Mouse (Mus musculus): ENCODE results near the gene Golga7b. TPM values are rescaled to one million over a fixed set of nuclear protein-coding genes. Genes with fewer than 3 reads are reported as not detected.

The Golga7b gene
- not detected for polyA plus RNA-seq (2017; shearing (Covaris generic))

DNA sequence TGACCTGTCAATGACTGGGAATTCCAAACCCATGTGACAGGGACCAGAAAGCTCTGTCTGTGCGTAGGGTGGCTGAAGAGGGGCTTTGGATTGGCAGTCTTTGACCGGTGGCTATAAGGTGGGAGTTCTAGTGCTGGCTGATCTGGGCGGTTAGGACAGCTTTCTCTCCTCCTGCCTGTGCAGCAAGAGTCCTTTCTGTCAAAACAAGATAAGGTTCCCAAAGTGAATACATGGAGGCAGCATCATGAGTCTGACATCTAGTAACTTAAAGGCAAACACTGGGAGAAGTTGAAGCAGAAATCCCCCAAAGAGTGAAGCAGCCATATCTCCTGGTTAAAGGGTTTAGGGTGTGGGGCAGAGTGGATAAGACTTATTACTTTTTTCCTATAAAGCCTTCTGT lies at the start of gene Golga7b:
Golga7b (plus strand) TSS at position 56 of the 400 bp plus-strand sequence.

GRCm38 (mm10) chr19:42201696-42202381 lies 45.5 kb upstream of the Golga7b start, which contains the start of gene Sfrp5:
Gene Sfrp5 (minus strand): TSS chr19:42202252.

Other genes with a start within 250 kb of the Golga7b start
- not detected for gene Ankrd2, start 211.6 kb upstream of the Golga7b start, polyA plus RNA-seq (2017; shearing (Covaris generic))
- not detected for gene Hoga1, start 202.0 kb upstream of the Golga7b start, polyA plus RNA-seq (2017; shearing (Covaris generic))
- not detected for gene 4933411K16Rik, start 195.3 kb upstream of the Golga7b start, polyA plus RNA-seq (2017; shearing (Covaris generic))
- 1.9 TPM for gene Morn4, start 161.2 kb upstream of the Golga7b start, polyA plus RNA-seq (2017; shearing (Covaris generic))
- gene Pi4k2a, start 157.1 kb upstream of the Golga7b start, polyA plus RNA-seq (2017; shearing (Covaris generic)), result 57.2 TPM
- gene Avpi1, start 118.5 kb upstream of the Golga7b start, polyA plus RNA-seq (2017; shearing (Covaris generic)), result 33.8 TPM
- gene Marveld1, start 100.2 kb upstream of the Golga7b start, polyA plus RNA-seq (2017; shearing (Covaris generic)), result 18.7 TPM
- 62.3 TPM for gene Zfyve27, start 83.6 kb upstream of the Golga7b start, polyA plus RNA-seq (2017; shearing (Covaris generic))
- gene Sfrp5, start 45.3 kb upstream of the Golga7b start, polyA plus RNA-seq (2017; shearing (Covaris generic)), result not detected
- not detected for gene Crtac1, start 184.2 kb downstream of the Golga7b start, polyA plus RNA-seq (2017; shearing (Covaris generic))